Mouse (Mus musculus) lung, adult 2 months (tissue): Measurements from ENCODE around the gene Cacna1i.

Experiments
- CTCF ChIP-seq: fragments of 200-500 bp; IDR thresholded peaks from 2 replicates; pipeline ENCODE4 v1.5.1; 2011; ENCODE audit warnings: mild to moderate bottlenecking, low read length, control low read depth; ENCODE audit not compliant: insufficient read depth
- POLR2A ChIP-seq: fragments of 200-500 bp; IDR thresholded peaks from 2 replicates; pipeline ENCODE4 v1.6.1; 2011; ENCODE audit warnings: low read depth, mild to moderate bottlenecking, control low read depth, low read length, borderline replicate concordance; ENCODE audit errors: extremely low read depth

DNA sequence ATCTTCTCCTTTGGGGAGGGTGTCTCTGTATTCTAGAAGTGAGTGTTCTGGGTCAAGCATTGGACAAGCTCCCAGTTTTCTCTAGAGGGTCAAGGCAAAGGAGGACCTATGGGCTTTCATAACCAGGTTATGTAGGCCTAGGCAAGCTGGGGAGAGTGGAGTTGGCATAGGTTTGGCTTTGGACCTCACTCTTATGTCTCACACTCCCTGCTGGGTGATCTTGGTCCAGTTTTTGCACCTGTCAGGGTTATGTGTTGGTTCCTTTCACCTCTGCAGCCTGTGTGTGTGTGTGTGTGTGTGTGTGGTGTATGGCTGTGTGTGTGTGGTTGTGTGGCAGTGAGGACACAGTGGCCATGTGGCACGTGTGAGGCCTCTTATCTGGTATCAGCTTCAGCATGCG, 8.0 kb upstream of the Cacna1i start:
- no peak for TF ChIP-seq CTCF
- TF ChIP-seq POLR2A = no peak
